Mouse (Mus musculus) lung, postnatal 14 days (tissue): ENCODE data around the gene Tbx1.
A peak's percentile ranks its signal among the peaks of the same experiment; 100 is the strongest.

Source experiments
- DNase-seq: peaks from one replicate; pipeline ENCODE4 v3.0.0; 2021

Tbx1 gene

DNA sequence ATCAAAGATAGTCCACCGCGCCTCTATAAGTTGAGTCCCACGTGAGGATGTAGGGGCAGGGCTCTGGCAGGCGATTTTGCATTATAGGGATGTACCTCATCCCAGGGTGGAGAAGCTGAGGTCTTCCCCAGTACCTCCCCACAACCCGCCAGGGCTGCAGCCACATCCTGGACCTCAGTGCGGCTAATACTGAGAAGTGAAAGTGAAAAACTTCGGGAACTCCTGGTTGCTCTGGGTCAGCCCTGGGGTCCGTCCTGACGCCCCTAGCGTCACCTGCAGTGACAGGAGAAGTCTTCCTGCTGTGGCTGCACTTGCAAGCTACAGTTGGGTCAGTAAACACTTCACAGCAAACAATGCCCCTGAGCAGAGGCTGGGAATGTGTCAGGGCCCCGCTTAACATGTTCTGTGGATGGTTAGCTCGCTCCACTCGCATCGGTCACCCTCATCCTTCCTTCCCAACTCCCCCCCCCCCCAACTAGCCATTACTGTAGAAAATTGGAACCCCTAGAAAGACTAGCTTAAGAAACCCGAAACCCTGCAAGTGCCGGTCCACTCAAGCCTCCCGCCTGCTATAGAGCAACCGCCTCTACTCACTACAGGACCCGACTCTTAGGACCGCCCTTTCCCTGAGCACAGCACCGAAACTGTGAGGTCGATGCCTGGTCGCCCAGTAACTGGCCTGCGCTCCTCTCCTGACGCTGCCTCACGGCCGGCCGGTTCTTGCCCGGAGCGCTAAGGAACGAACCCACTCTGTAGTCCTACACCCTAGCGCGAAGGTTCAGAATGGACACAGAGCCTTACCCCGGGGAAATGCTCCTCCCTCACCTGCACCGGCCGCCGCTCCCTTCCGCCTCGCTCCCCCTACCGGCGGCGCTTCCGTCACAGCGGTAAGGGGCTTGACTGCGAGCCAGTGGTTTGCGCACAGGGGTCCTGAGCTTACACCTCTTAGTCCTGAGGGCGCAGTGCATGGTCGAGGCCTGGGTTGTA, at the start of gene Tbx1:
Gene Tbx1 (minus strand): TSS at position 868 of the 987 bp plus-strand sequence.
- DNase-seq: no peak

DNA sequence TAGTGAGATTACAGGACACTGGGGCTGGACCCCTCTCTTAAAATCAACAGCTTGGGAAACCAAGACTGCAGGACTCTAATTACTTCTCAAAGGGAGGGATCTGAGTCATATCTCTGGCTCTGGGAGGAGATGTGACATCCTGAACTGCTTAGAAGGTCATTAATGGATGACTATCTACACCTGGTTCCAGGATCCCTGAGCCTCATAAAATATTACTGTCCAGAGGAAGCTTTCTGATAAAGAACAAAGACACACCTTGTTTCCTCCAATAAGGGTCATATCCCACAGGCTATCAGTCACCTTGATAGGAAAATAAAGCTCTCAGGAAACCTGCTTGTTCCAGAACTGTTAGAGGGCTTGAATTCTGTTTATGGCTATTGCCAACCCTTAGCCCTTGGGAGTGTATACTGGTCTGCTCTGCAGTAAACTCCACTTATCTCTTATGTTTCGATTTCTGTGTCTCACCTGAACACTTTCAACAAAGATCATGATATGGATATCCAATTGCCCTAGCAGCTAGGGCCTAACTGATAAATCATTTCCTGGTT, 49.0 kb upstream of the Tbx1 start:
- DNase-seq: no peak

DNA sequence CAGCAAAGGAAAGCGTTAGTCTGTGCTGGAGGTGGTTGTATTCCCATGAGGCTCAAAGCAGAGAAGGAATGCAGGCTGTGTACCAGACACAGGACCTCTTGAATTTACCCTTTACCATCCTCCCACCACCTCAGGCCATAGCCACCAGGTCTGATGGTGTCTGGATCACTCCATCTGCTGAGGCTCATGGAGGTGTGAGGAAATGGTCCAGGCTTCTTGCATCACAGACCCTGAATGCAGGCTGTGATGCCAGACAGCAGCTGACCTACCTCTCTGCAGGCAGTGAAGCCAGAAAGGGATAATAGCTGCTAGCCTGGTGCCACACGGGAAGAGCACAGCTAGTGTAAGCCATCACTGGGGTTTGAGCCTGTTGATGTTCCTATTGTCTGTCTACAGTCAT, 47.9 kb upstream of the Tbx1 start:
- DNase-seq: no peak

DNA sequence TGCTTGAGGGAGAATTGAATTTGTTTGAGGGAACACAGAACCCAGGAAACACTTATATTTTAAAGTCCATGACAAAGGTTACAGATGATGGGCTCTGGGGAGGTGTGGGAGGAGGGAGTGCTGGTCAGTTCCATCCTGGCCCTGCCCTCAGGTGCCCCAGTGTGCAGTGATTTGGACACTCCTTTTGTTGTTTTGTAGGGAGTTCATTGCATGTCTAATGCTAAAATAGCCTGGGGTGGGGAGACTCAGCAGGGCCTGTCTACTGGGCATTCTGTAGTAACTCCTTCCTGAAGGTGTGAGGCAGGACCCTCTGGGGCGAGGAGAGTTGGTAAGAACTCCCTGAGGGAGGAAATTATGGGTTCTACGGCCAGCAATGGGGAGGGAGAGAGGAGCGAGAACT, 46.3 kb upstream of the Tbx1 start:
- no peak for DNase-seq

DNA sequence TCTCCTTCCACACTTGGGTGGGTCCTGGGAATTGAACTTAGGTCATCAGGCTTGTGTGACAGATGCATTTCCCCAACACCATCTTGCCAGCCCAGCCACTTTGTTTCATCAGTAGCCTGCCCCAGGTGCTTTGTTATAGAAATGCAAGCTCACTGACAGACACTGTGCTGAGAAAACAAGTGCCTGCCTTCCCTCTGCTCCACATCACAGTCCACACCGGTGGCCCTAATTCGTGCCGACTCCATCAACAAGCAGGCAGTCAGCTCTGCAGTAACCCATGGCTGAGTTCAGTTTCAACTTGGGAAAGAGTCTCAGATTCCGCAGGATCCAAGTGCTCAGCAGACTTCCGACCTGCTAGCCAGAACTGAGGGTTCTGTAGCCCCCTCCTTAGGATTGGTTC, 45.9 kb upstream of the Tbx1 start:
- DNase-seq: no peak

DNA sequence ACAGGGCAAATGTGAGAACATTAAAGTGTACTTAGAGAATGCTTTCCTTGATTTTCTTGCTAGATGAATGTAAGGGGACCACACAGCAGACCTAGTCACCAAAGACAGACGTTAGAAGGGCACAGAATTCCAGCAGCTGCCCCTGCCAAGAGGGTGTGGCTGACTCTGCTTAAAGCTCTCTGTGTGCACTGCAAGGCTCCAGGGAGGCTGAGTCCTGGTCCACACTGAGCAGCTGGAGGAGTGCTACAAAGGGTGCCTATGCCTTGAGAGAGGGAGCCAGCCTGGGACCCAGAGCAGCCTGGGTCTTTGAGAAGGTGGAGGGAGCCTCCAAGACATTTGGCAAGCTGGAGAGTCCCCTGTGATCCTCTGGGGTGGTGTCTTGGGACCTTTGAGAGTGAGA, 42.9 kb upstream of the Tbx1 start:
- DNase-seq: no peak

DNA sequence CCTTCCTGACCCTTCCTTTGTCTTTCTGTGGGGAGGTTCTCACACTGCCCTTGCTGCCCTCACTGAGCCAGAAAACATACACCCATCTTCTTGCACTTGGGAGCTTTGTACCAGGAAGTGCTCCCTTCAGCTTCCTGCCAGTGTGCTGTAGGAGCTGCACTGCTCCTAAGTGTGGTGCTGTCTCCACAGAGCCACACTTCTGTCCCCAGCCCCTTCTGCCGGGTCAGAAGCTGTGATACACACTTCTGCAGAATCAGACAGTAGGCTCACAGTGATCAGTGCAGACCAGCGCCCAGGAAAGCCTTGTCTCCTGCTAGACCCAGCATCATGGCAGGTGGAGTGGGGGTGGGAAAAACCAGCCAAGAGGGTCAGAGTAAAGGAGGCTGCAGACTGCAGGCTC, 42.3 kb upstream of the Tbx1 start:
- DNase-seq: no peak

DNA sequence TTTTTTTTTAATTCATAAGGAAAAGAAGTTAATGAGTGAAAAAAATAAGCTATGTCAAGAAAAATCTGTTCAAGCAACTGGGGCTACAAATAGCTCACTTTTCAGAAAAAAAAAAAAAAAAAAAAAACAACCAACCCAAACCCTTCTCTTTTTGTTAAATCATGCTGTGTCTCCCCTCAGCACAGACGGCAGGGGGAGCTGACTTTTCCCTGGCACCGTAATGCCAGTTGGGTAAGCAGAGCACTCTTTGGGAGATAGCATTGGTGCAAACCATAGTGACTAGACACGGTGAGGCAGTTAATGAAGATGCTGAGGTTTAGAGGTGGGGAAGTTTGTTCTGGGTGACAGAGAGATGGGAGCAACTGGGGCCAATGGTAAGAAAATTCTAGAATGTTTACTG, 41.6 kb upstream of the Tbx1 start:
- no peak for DNase-seq

DNA sequence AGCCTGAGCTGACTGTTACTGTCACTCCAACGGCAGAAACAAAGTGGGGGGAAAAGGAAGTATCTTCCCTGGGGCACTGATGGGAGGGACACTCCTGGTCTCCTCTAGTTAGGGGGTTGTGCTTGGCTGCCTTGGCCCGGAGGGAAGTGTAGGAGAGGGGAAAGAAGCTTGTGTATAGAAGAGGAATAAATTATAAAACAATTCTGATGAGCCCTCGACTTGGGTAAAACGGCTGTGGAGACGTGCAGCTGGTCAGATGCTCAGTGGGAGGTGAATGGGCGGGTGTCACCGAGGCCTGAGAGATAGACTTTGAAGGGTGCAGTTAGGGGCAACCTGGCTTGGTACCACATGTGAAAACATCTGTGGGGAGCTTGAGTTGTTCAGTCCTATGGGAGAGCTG, 40.7 kb upstream of the Tbx1 start:
- no peak for DNase-seq

DNA sequence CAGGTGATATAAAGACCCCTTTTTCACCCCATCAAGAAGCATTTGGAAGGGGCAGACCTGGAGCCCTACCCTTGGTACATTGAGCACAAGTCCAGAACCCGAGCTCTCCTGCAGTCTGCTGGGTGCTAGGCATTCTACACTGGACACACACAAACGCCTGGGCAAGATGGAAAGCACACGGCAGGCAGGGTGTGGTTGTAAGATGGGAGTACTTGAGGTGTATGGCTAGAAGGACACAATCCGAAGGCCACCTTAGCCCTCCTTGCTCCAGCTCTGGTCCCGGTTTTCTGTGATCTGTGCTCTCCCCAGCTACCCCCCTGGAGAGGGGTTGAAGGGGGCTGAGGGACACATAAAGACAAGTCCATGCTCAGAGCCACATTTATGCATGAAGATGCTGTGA, 39.8 kb upstream of the Tbx1 start:
- DNase-seq: no peak

DNA sequence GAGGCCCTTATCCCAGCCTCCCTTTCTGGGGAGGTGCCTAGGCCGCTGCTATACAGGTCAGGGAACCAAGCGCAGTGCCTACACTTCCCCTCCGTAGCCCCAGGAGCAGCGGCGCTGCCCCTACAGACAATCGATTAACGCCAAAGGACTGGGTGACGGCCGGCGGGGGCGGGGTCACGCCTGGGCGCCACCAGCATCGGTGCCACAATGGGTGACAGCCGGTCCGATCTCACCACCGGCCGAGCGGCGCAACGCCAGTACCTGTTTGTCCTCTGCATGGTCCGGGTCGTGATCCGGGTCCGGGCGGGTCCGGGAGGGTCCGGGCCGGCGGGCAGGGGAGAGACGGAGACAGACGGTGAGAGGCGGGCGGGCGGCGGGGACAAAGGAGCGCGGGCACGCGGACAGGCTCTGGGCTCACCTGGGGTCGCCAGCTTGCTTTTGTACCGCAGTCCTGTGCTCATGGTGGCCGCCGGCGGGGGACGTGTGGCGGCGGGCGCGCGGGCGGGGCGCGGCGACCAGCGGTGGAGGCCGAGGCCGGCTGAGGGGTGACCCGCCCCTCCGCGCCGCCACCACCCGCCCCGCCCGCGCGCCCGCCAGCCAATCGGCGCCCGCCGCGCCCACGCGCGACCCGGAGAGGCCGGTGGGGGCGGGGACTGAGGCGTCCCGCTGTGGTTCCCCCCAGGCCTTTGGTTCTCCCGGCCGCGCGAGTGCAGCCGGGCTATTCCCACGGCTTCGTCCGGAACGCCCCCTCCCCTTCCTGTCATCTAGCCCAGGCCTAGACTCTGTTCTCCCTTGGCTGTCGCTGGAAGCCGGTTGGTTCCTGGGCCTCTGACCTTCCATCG, 39.1 kb upstream of the Tbx1 start, which contains the start of gene Sept5:
Gene Sept5 (minus strand): TSS at position 565 of the 842 bp plus-strand sequence.
- peak; percentile 72 for DNase-seq

DNA sequence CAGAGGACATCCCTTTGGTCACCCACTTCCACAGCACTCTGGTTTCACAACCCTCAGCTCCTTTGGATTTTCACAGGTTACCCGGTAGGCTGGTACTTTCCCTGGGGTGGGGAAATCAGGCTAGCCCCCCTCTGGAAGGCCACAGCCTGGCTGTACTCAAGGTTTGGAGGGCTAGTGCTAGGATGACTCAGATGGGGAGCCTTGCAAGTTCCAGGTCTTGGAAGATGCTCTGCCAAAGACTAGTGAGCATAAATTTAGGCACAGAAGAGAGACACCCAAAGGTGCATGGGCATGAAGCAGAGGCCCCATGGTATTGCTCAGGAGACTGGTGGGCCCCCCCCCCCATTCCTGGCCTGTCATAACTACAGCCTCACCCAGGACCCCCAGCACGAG, 38.5 kb upstream of the Tbx1 start:
- DNase-seq: no peak

DNA sequence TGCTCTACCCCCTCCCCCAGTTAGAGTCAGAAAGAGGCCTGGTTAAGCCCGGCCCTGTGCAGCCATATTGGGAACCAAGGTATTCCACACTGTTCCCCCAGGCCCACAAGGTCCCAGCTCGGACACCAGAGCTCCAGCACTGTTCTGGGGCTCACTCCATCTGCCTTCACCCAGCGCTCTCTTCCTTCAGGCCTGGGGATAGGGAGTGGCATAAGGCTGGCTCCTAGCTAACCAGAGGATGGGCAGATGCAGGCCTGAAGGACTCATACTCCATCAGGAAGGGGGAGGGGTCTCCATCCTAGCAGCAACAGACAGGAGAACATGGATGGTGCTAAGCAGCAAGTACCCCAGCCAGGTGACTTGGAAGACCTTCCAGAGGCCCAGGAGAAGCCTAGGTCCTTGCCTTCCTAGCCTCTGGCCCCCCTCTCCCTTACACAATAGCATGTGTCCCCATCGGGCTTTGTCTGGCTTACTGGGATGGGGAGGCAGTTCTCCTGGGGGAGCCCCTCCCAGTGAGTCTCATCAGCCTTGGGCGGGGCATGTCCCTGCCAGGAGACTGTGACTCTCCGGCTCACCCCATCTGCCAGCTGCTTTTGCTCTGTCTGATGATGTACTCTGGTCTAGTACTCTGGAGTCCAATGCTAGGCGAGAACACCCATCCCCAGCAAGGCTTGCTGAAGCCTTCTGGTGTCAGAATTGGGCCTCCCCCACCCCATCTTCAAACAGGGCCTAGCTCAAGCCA, 37.9 kb upstream of the Tbx1 start:
- no peak for DNase-seq

DNA sequence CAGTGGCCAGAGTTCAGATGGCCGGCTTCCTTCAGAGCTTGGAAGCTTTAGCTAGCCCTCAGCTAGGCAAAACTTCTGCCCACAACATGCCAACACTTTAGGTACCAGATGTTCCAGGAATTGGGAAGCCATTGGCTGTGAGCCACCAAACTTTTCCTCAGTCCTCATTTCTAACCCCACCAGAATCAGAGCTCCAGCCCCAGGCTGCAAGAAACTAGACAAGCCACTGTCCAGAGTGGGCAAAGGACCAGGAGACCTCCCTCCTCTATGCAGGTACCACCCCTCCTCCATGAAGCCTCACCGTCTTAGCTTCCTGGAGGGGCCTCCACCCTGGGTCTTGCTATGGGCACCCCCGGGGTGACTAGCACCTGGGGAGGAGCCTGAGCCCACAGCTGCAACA, 36.7 kb upstream of the Tbx1 start:
- no peak for DNase-seq

DNA sequence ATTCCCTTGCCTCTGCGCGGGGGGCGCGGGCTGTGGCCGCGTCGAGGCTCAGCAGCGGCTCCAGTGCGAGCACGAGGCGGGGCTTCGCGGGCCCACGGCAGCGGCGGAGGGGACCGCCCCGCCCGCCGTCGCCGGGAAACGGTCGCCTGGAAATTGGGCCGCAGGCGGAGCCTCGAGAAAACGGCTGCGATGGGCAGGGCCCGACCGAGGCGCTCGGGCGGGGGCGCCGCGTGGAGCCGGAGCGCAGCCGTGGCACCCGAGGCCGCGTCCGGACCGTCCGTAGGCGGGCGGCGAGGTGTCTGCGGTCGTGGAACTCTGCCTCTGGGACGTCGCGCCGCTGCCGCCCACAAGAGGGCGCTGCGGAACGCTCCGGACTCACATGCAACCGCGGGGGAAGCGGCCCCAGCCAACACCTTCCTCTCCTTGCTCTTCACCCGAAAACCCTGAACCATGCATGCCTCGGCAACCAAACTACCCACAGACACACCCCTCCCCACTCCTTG, 36.0 kb upstream of the Tbx1 start, which contains the start of gene Gm49601:
Gene Gm49601 (minus strand): TSS at position 52 of the 503 bp plus-strand sequence.
- DNase-seq: peak; percentile 82

DNA sequence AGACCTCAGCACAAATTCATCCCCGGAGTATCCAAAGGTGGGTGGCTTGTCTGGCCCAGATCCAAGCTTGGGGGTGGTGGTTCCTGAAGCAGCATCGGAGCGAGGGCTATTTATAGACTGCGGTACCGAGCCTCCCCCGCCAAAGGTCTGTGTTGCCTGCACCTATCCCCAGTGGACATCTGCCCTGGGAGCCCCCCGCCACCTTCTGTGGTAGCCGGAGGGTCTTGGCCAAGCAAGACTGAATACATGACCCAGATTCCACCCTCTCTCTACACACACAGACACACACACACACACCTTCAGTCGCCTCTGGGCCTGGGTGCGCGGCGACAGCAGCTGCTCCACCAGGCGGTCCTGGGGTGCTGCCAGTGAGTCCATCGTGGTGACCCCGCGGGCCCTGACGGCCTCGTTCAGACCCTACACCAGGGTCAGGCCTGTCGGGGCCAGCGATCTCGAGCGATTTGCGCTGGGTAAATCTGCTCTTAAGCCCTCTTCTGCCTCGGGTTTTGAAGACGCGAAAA, 35.4 kb upstream of the Tbx1 start:
- DNase-seq: no peak

DNA sequence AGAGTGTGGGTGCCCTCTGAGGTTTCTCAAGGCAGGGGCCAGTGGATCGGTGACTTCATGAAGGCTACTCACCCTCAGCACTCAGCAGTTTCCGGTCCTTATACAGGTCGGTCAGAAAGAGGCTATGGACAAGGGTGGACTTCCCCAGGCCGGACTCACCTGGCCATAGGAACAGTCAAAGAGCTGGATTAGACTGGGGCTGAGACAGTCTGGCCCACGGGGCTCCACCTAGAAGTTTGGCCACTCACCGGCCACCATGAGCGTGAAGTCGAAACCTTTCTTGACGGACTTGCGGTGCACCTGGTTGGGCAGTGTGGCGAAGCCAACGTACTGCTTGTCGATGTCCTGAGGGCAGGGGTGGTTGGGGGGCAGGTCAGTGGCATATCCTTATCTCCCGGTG, 34.6 kb upstream of the Tbx1 start:
- DNase-seq: no peak

DNA sequence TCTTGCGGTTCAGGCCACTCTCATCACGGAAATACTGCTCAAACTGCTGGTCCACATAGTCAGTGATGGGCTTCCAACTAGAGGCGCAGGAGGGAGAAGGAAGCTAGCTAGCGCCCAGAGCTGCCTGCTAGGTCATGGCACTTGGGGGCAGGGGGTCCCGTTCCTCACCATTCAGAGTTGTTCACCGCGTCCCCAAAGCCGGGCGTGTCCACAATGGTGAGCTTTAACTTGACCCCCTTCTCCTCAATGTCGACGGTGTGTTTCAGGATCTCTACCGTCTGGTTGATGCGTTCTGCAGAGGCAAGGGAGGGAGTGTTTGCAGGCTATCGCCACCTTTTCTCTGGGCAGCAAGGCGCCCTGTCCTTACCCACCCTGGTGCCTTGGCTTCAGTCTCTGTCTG, 34.2 kb upstream of the Tbx1 start:
- no peak for DNase-seq

DNA sequence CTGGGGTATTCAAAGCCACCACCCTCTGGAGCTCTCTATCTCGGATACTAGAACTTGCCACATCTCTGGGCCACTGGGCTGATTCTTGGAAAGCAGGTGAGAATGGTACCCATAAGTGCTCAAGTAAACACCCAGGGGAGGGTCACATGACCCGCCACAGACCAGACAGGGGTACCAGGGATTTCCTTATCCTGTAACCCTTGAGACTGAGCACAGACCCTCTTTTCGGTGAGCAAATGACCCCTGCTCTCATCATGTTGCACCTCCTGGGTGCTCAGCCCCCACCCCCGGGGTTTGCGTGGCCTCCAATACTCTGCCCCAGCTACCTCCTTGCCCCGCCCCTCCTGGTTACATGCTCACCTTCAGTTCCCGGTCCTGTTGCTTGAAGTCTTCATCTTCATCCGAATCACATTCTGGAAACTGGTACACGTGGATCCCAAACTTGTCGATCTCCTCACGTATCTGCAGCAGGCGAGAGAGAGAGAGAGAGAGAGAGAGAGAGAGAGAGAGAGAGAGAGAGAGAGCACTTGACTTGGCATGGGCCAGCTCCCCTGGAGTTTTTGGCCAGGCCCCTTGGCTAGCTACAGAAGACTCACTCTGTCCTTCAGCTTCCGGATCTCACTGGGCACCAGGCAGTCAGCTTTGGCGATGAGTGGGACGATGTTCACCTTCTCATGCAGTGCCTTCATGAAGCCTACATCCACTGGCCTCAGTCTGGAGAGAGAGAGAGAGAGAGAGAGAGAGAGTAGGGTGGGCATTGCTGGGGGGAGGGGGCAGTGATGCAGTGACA, 33.5 kb upstream of the Tbx1 start:
- no peak for DNase-seq

DNA sequence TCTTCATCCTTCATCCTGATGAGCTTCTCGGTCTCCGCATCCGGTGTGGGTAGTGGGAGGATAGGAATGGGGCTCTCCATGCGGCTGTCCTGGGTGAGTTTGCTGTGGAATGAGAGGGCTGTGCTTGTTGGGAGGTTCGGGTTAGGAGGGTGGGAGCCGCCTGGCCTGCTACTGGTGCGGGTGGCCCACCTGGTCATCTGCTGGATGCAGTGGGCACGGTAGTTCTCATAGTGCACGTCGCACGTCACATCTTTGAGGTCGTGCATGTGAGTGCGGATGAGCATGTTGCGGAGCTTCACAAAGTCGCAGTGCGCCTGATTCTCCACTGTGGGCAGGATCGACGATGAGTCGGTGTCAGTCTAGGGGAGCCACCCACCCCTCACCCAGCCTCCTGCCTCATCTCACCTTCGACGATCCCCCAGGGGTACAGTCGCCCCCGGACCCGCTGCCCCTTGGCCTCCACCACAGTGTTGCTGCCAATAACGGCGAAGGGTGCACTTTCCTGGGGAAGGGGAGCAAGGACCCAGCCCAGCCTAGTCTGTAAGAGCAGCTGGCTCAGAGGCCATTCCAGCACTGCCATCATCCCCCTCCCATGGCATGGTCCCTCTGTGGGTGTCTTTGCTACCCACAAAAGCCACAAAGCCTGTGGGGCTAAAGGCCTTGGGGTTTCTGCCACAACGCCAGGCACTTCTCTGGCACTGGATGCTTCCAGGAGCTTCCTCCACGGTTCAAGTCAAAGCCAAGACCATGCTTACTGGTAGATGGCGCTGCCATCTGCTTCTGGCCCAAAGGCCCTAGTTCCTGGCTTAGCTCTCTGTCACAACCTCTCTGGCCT, 32.7 kb upstream of the Tbx1 start:
- DNase-seq: no peak
